Mouse (Mus musculus): ENCODE results near the gene Guca1b.
"Not testable (repeated sequence)": the region's sequence is repeated elsewhere in the genome, so short reads cannot be mapped to it uniquely, and the experiment has no call there.

Guca1b gene

DNA sequence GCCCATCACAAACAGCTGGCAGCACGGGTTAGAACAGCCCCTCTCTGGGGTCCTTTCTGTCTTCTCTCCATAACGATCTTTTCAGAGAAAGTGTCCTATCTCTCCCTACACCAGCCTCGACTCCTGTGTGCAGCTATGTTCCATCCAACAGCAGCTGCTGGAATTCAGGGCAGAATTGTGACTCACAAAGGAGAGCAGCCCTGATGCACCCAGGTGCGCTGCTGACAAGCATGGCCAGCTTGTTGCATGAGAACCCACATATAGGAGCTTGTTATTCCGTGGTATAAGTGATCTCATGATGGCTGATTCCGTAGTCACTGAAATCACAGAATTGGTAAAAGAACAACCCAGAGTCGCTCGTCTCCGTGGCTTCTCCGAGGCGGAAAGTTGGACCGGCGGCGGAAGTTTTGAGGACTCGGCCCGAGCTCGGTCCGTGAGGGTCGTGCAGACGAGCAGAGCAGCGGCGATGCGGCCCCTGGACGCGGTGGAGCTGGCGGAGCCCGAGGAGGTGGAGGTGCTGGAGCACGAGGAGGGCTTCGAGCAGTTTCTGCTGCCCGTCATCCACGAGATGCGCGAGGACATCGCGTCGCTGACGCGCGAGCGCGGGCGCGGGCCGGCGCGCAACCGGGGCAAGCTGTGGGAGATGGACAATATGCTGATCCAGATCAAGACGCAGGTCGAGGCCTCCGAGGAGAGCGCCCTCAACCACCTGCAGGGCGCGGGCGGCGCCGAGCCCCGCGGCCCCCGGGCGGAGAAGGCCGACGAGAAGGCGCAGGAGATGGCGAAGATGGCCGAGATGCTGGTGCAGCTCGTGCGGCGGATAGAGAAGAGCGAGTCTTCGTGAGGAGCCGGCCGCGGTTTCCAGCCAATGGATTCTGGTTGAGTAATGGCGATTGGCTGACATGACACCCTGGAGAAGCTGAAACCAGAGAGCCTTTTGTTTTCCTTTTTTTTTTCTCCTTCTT, 25.0 kb downstream of the Guca1b start:
- peak; percentile 8 to 43 for DNase-seq

- DNase-seq, result no peak
Measured at GRCm38 (mm10) chr17:47420195-47420594, 35.0 kb downstream of the Guca1b start.

DNA sequence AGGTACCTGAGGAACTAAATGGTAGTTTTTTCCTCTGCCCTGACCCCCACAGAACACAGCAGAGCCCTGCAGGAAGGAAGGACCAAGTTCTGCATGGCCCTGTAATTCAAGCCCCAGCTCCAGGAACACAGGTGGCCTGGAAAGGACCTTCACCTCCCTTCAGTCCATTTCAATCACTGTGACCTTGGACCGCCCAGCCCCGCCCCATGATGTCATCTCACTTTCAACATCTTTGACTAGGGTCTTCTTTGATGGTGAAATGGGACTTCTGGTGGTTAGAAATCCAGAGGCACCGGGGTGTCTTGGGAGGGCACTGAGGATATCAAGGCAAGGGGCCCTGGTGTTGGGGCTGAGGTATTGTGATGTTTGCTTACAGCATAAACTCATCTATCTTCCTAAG, 36.4 kb downstream of the Guca1b start:
- DNase-seq, result no peak

GRCm38 (mm10) chr17:47422616-47423015, 37.4 kb downstream of the Guca1b start:
- not testable (repeated sequence) for DNase-seq

- no peak for DNase-seq
Measured at GRCm38 (mm10) chr17:47424186-47424585, 39.0 kb downstream of the Guca1b start.

DNA sequence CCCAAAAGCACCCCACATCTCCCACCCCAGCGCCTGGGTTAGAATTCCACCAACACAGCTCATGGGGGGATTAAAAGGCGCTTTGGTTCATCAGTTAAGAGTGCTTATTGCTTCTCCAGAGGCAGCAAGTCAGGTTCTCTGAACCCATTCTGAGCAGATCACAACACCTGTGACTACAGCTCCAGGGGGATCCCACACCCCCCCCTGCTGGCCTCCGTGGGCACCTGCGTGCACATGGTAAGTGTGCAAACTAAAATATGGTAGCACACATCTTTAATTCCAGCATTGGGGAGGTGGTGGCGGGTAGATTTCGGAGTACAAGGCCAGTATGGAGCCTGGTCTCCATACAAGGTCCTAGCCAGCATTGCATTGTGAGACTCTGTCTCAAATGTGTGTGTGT, 42.1 kb downstream of the Guca1b start:
- no peak for DNase-seq

- DNase-seq, result no peak
Measured at GRCm38 (mm10) chr17:47428831-47429304, 43.7 kb downstream of the Guca1b start.

DNA sequence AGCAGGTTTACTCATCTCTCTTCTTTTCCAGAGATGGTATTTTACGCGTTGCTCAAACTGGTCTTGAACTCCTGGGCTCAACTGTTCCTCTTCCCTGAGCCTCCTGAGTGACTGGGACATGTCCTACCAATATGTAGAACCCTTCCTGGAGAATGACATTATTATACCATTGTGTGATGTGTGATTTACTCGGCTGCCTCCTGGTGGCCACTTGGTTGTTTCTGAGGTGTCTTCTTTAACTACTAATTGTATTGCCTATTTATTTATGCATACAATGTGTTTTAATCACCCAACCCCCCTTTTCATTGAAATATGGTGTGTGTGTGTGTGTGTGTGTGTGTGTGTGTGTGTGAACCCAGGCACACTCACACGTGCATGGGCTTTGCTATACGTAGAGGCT, 45.6 kb downstream of the Guca1b start:
- no peak for DNase-seq

DNA sequence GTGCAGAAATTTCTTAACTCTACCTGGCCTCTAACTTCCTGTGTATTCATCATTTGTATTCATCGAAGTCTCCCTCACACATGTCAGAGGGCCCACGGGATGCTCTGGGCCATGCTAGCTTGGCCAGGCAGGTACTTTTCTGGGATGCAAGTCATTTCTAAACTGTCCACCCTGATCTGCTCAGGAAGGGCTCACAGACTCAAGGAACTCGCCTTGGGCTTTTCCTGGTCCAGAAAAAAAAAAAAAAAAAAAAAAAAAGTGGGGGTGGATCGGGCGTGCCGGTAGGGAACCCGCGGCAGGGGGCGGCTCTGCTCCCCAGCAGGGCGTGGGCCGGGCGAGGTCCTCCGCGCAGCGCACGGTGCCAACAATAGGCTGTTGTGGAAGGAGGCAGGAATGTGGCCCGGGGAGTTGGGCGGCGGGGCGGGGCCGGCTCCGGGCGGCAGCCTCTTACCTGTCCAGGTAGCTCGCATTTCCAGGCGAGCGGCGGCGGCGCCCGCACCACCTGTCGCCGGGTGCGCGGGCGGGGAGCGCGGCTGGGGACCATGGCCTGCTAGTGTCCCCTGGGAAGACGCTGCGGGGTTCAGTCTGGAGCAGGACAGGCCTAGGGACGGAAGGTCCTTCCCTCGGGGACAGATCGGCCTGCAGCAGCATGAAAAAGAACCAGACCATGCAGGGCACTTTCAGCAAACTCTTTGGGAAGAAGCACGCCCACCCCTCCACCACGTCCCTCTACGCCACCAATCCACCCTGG, 51.1 kb downstream of the Guca1b start, which contains the start of gene AI661453:
Gene AI661453, plus strand, starts transcription at position 460 of the 751 bp plus-strand sequence.
- peak in 1 of 2 experiments; percentile 9 for DNase-seq

- DNase-seq, result no peak
Measured at GRCm38 (mm10) chr17:47436907-47437547, 51.8 kb downstream of the Guca1b start, which contains the start of gene 1700001C19Rik. 1700001C19Rik (minus strand) TSS chr17:47437376.

- no peak for DNase-seq
Measured at GRCm38 (mm10) chr17:47438611-47439010, 53.4 kb downstream of the Guca1b start.

GRCm38 (mm10) chr17:47439396-47440028, 54.3 kb downstream of the Guca1b start:
- no peak for DNase-seq

- no peak for DNase-seq
Measured at GRCm38 (mm10) chr17:47440359-47440890, 55.2 kb downstream of the Guca1b start.

- no peak for DNase-seq
Measured at GRCm38 (mm10) chr17:47441296-47442051, 56.3 kb downstream of the Guca1b start.

DNA sequence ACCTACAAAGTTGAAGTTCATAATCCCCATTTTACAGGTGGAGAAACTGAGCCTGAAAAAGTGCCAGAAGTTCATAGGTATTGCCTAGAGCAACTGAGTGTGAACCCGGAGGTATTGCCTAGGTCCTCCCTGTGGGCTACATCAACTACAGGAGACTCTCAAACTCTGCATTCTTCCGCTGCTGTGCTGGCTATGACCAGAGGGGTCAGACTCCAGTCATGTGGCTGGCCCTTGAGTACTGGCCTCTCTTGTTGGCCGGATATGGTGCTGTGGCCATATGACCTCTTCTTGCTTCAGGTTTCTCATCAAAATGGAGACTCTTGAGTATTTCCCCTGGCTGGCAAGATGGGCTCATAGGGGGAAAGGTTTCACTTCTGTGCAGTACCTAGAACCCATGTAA, 57.1 kb downstream of the Guca1b start:
- DNase-seq, result no peak
